Mouse (Mus musculus) regulatory T cell (primary cell): Measurements from ENCODE around the gene Gng13.
"Not testable (repeated sequence)": the region's sequence is repeated elsewhere in the genome, so short reads cannot be mapped to it uniquely, and the experiment has no call there.

Source experiments
- in situ Hi-C: fragments of 300-600 bp; cut with MboI, MseI; formaldehyde crosslinking; loops from one replicate; pipeline ENCODE4 v1.15.1; 2025; ENCODE audit warnings: high pct_unique_total_duplicates

The Gng13 gene

GRCm38 (mm10) chr17:25732082-25732481, 15.1 kb downstream of the Gng13 start:
- in situ Hi-C loops, result no loop called here

GRCm38 (mm10) chr17:25735246-25735645, 18.3 kb downstream of the Gng13 start:
- in situ Hi-C loops, result loop anchor here (5.0 kb wide), 1 partner anchor 67 kb away; no protein-coding TSS in a partner anchor

- in situ Hi-C loops, result loop anchor here (5.0 kb wide), 1 partner anchor 67 kb away; no protein-coding TSS in a partner anchor
Measured at GRCm38 (mm10) chr17:25735745-25736144, 18.8 kb downstream of the Gng13 start, which contains the start of gene Mslnl. TSS of gene Mslnl (plus strand) at chr17:25736042.

DNA sequence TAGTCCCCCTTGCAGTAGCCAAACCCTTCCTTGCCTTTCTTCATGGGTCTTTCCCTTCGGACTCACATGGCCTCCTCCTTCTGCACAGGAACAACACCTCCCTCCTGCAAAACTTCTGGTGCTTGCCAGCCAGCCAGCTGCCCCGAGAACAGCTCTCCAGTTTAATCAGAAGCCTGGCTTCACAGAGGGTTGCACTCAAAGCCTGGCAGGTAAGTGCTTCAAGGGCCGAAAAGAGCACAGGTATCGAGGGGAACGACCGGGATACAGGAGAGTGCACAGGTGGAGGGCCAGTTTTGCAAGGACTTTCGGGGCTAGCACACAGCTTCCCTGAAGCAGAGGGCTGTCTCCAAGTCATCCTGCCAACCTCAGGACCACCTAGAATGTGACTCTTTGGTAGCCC, 21.9 kb downstream of the Gng13 start:
- in situ Hi-C loops, result loop anchor here (5.0 kb wide), 1 partner anchor 63 kb away; no protein-coding TSS in a partner anchor

DNA sequence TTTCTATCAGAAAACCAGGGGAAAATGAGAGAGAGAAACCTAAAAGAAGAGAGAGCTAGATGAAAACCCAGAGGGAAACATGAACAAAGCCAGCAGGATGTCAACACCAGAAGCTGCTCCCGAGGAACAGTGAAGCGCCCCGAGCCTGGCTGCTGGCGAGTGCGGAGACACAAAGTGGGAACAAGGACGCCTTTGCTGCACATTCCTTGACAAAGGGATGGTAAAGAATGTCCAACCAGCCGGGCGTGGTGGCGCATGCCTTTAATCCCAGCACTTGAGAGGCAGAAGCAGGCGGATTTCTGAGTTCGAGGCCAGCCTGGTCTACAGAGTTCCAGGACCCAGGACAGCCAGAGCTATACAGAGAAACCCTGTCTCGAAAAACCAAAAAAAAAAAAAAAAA, 24.5 kb downstream of the Gng13 start:
- in situ Hi-C loops, result not testable (repeated sequence)

DNA sequence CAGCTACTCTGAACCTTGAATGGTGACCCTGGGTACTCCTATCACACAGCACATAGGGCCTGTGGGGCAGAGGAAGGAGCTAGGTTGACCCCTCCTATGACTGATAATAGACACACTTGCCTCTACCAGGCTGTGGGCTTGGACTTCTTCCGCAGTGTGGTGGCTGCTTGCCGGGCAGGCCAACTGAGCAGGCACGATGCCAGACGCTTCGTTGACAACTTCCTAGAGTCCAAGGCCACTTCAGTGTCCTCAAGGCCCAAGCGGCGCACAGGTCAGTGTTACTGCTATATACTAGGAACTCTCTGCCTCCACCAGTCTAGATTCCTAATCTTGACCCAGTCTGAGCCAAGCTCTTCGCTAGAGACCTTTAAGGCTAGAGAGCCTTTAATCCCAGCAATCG, 26.9 kb downstream of the Gng13 start:
- in situ Hi-C loops, result no loop called here

DNA sequence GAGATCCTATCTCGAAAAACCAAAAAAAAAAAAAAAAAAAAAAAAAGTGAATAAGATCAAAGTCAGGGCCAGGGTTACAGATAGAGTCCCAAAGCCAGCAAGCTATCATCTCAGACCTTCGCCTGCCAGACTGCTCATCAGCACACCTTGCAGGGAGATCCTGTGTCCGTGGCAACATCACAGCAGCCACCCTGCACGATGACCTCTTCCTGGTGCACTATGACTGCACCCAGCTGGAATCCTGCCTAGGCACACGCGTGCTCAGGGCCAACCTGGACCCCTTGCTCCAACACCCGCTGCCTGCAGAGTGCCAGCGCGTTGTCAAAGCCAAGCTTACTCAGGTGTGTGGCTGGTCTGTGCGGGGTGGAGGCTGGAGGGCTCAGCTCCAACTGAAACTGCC, 27.3 kb downstream of the Gng13 start:
- in situ Hi-C loops, result no loop called here

DNA sequence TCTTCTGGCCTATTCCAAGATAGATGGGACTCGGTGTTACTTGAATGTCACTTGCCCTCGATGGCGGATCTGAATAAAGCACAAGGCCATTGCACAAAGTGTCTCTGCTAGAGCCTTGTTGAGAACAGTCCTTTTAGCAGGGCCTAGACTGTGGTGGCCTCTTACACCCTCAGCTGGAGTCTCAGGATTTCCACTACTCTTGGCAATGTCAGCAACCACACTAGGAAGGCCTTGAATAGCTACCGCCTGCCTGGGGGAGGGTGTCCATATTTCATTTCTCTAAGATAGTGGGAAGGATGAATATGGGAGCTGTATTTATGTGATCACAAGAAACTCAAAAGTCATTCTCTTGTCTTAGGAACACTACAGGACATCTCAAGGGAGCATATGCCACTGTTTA, 31.3 kb downstream of the Gng13 start:
- in situ Hi-C loops, result no loop called here

DNA sequence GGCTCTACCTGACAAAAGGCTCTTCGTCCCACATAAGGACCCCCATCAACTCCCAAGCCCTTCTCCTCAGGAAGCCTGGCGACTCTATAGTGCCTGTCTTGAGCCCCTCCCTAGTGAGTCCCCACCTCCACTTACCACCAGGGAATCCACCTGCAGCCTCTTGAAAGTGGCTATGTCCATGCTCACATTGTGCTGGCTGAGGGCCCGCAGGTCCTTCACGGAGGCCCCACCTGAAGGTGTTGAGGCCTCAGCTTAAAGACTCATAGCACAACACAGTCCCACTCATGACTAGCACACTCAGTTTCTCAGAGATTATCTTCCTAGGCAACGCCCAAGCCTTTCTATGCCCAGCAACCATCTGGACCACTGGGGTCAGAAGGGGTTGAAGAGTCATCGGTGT, 32.3 kb downstream of the Gng13 start:
- in situ Hi-C loops, result no loop called here

DNA sequence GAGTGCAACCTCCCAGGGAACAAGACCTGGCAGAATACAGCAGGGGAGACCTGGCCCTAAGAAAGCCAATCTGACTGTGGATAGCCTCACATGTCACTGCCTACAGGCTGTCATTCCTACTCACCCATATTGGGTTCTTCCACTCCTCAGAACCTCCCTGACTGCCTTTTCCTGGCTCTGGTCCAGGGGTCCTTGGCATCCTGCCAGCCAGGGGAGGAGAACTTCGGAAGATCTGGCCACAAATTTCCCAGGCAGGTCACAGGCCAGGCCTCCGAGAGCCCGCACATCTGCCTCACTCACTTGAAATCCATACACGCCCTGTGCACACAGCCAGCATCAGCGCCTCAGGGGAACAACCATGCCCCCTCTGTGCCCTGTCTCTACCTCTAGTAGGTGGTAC, 34.5 kb downstream of the Gng13 start:
- in situ Hi-C loops, result no loop called here

- in situ Hi-C loops, result no loop called here
Measured at GRCm38 (mm10) chr17:25754241-25754640, 37.3 kb downstream of the Gng13 start, which contains the start of gene Msln. TSS of gene Msln (minus strand) at chr17:25754378.

GRCm38 (mm10) chr17:25755086-25755485, 38.1 kb downstream of the Gng13 start:
- in situ Hi-C loops, result no loop called here

- in situ Hi-C loops, result no loop called here
Measured at GRCm38 (mm10) chr17:25755627-25756377, 38.8 kb downstream of the Gng13 start.

DNA sequence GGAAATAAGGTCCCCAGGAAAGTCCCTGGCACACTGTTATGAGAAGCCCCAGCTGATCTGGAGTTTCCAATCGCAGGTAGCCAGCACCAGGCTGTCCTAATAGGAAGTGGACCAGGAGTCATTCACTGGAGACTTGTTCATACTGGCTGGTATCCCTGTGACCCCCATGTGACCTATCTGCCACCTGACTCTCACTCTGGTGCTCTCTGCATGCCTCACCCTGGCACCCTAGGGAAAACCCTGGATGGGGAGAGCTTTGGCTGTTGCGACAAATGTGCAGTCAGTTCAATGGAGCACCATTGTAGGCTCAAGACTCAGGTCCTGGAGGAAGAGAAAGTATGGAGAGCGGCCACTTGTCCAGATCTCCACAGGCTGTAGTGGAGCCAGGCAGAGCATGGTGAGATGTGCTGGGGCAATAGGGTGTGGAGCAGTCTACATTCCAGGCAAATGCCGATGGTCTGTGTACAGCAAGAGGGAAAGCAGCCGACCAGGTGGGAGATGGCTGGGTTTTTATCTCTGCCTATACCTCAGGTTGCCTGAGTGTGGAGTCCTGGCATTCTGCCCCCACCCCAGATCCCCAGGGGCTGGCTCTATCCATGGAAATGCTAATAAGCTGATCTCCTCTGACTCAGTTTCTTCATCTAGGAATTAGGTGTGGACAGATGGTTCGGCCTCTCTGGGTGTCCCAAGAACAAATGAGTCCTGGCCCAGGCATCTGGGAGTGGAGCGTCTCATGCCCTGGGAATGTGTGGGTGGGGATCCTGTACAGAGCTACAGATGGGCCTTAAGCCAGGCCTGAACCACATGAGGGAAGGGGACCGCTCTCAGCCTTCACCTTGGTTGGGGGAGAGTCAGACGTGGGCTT, 39.6 kb downstream of the Gng13 start:
- in situ Hi-C loops, result no loop called here

DNA sequence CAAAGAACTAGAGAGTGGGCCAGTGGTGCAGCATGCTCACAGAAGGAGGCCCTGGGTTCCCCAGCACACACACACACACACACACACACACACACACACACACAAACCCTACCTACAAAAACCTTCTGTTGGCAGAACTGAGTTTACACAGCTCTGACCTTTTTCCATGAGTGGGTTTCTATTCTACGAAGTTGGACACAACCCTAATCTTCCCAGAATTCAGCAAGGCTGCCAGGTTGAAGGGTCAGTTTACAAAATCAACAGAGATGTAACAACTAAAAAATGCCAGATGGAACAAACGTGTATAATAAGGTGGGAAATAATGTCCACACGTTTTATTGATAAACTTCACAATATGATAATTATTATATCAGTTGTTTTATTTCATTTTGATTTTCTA, 40.7 kb downstream of the Gng13 start:
- in situ Hi-C loops, result no loop called here

DNA sequence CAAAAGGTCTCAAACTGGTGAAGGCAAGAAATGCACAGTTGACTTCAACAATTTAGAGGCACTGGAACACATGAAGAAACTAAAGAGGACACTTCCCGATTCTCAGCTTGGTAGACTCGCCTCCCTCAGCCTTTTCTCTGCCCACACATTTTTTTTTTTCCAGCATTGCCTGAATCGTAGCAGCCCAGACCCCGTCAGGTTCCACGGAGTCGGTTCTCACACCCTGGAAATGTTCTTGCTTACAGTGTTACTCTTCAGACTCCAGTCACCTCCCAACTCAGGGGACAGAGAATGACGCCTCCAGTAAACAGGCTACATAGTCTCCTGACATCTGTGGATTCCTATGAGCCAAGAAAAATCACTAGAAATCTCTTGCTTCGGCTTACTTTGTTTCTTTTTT, 43.2 kb downstream of the Gng13 start:
- in situ Hi-C loops, result no loop called here

DNA sequence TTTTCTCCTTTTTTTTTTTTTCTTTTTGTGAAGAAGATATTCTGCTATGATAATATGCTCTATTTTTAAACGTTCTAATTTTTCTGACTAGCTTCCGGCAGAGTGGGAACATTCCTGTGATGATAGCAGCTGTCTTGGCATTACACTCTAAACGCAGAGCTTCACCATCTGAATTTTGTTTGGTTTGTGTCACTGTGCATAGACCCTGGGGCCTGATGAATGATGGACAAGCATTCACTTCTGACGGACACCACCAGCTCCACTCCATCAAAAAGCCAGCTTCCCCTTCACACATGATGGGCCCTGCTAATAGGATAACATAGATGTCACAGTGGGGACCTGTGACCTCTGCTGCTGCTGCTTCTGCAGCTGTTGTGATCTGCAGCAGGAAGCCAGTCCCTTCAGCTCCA, 44.6 kb downstream of the Gng13 start:
- in situ Hi-C loops, result no loop called here

DNA sequence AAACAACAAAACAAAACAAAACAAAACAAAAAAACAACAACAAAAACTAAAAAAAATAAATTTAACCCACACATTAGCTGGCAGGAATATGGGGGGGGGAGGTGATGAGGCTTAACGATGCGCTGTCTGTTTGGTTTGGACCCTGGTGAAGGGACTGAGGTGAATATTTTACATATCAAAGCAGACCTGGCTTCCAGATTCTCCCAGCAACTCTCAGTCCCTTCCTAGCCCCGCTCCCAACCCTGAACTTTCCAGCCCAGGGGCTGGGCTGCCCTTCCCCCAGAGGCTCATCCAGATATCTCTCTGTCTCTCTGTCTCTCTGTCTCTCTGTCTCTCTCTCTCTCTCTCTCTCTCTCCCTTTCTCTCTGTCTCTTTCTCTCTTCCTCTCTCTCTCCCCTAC, 45.6 kb downstream of the Gng13 start:
- in situ Hi-C loops, result no loop called here

DNA sequence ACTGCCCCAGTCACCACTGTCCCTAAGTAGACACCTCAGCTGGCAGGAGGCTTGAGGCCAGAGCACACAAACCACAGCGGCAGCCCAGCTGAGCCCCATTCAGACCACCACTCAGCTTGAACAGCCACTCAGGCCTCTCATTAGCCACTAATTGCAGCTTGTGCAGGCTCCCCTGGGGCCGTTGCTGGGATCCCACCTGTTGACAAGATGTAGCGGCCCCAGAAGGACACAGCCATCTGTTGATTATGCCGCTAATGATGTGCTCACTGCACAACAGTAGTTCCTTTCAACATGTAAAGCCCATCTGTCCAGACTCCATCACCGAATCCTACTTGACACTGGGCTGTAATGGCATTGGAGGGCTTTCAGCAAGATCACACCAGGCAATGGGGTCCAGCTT, 48.9 kb downstream of the Gng13 start:
- in situ Hi-C loops, result loop anchor here (5.0 kb wide), 1 partner anchor 36 kb away; no protein-coding TSS in a partner anchor
